Mouse (Mus musculus): ENCODE results near the gene Bdkrb2. TPM values are rescaled to one million over a fixed set of nuclear protein-coding genes. Genes with fewer than 3 reads are reported as not detected.

The Bdkrb2 gene
- polyA plus RNA-seq, 1 experiment, result 8.3 TPM

- Histone ChIP-seq H3K4me1 (ENCODE audit: control insufficient read depth, insufficient read depth, insufficient read length, low read length) (peaks cover 5% of the 10 kb centered on the region; the same call in 1 of the 2 replicates), H3K36me3 (ENCODE audit: control insufficient read depth, insufficient read depth, low read length) (no peaks in the 10 kb centered on the region), H3K27ac (ENCODE audit: insufficient read depth, low read depth, low read length) (no peak overlapping the region), H3K27me3 (ENCODE audit: control insufficient read depth, insufficient read depth, low read length) (no peaks in the 10 kb centered on the region), H3K4me3 (ENCODE audit: low read depth, low read length) (no peak overlapping the region)
- TF ChIP-seq CTCF (IDR thresholded peaks at IDR 0.05; ENCODE audit: extremely low read depth, insufficient read length, insufficient replicate concordance, low read depth, low read length) (no peak), POLR2A (IDR thresholded peaks at IDR 0.05; ENCODE audit: low read depth, low read length) (no peak)
- 69% methylated on average over 12 of the region's 12 CpGs for WGBS
Measured at GRCm38 (mm10) chr12:105541590-105542402, 21.2 kb upstream of the Bdkrb2 start.

GRCm38 (mm10) chr12:105542513-105542912, 20.5 kb upstream of the Bdkrb2 start:
- peaks cover 5% of the 10 kb centered on the region; the same call in 1 of the 2 replicates for H3K4me1 ChIP-seq (ENCODE audit: control insufficient read depth, insufficient read depth, insufficient read length, low read length)
- TF ChIP-seq POLR2A (IDR thresholded peaks at IDR 0.05; ENCODE audit: low read depth, low read length) (no peak), CTCF (IDR thresholded peaks at IDR 0.05; ENCODE audit: extremely low read depth, insufficient read length, insufficient replicate concordance, low read depth, low read length) (no peak)
- H3K27me3 ChIP-seq (ENCODE audit: control insufficient read depth, insufficient read depth, low read length), result no peaks in the 10 kb centered on the region
- no peak overlapping the region for H3K27ac ChIP-seq (ENCODE audit: insufficient read depth, low read depth, low read length)
- 75% methylated on average over 3 of the region's 3 CpGs for WGBS
- H3K36me3 ChIP-seq (ENCODE audit: control insufficient read depth, insufficient read depth, low read length), result no peaks in the 10 kb centered on the region
- H3K4me3 ChIP-seq (ENCODE audit: low read depth, low read length), result no peak overlapping the region

- Histone ChIP-seq H3K36me3 (ENCODE audit: control insufficient read depth, insufficient read depth, low read length) (no peaks in the 10 kb centered on the region), H3K4me1 (ENCODE audit: control insufficient read depth, insufficient read depth, insufficient read length, low read length) (peaks cover 5% of the 10 kb centered on the region; the same call in 1 of the 2 replicates), H3K27ac (ENCODE audit: insufficient read depth, low read depth, low read length) (no peak overlapping the region), H3K4me3 (ENCODE audit: low read depth, low read length) (no peak overlapping the region), H3K27me3 (ENCODE audit: control insufficient read depth, insufficient read depth, low read length) (no peaks in the 10 kb centered on the region)
- 72% methylated on average over 8 of the region's 8 CpGs for WGBS
- TF ChIP-seq POLR2A (IDR thresholded peaks at IDR 0.05; ENCODE audit: low read depth, low read length) (no peak), CTCF (IDR thresholded peaks at IDR 0.05; ENCODE audit: extremely low read depth, insufficient read length, insufficient replicate concordance, low read depth, low read length) (no peak)
Measured at GRCm38 (mm10) chr12:105543176-105543575, 19.9 kb upstream of the Bdkrb2 start.

- 33% methylated on average over 6 of the region's 6 CpGs for WGBS
- TF ChIP-seq CTCF (IDR thresholded peaks at IDR 0.05; ENCODE audit: extremely low read depth, insufficient read length, insufficient replicate concordance, low read depth, low read length) (no peak), POLR2A (IDR thresholded peaks at IDR 0.05; ENCODE audit: low read depth, low read length) (no peak)
- H3K27me3 ChIP-seq (ENCODE audit: control insufficient read depth, insufficient read depth, low read length), result no peaks in the 10 kb centered on the region
- H3K36me3 ChIP-seq (ENCODE audit: control insufficient read depth, insufficient read depth, low read length), result no peaks in the 10 kb centered on the region
- H3K4me1 ChIP-seq (ENCODE audit: control insufficient read depth, insufficient read depth, insufficient read length, low read length), result peaks cover 5% of the 10 kb centered on the region; the same call in 1 of the 2 replicates
- H3K4me3 ChIP-seq (ENCODE audit: low read depth, low read length), result no peak overlapping the region
- H3K27ac ChIP-seq (ENCODE audit: insufficient read depth, low read depth, low read length), result no peak overlapping the region
Measured at GRCm38 (mm10) chr12:105543751-105544150, 19.3 kb upstream of the Bdkrb2 start.

GRCm38 (mm10) chr12:105544872-105545271, 18.2 kb upstream of the Bdkrb2 start:
- Histone ChIP-seq H3K4me3 (ENCODE audit: low read depth, low read length) (no peak overlapping the region), H3K27ac (ENCODE audit: insufficient read depth, low read depth, low read length) (no peak overlapping the region), H3K27me3 (ENCODE audit: control insufficient read depth, insufficient read depth, low read length) (no peaks in the 10 kb centered on the region), H3K36me3 (ENCODE audit: control insufficient read depth, insufficient read depth, low read length) (no peaks in the 10 kb centered on the region), H3K4me1 (ENCODE audit: control insufficient read depth, insufficient read depth, insufficient read length, low read length) (peaks cover 5% of the 10 kb centered on the region; the same call in 1 of the 2 replicates)
- WGBS, result 76% methylated on average over 7 of the region's 7 CpGs
- TF ChIP-seq POLR2A (IDR thresholded peaks at IDR 0.05; ENCODE audit: low read depth, low read length) (no peak), CTCF (IDR thresholded peaks at IDR 0.05; ENCODE audit: extremely low read depth, insufficient read length, insufficient replicate concordance, low read depth, low read length) (no peak)

- H3K4me1 ChIP-seq (ENCODE audit: control insufficient read depth, insufficient read depth, insufficient read length, low read length), result peaks cover 5% of the 10 kb centered on the region; the same call in 1 of the 2 replicates
- no peaks in the 10 kb centered on the region for H3K27me3 ChIP-seq (ENCODE audit: control insufficient read depth, insufficient read depth, low read length)
- no peak overlapping the region for H3K4me3 ChIP-seq (ENCODE audit: low read depth, low read length)
- TF ChIP-seq POLR2A (IDR thresholded peaks at IDR 0.05; ENCODE audit: low read depth, low read length) (no peak), CTCF (IDR thresholded peaks at IDR 0.05; ENCODE audit: extremely low read depth, insufficient read length, insufficient replicate concordance, low read depth, low read length) (no peak)
- WGBS, result 20% methylated on average over 17 of the region's 17 CpGs
- H3K36me3 ChIP-seq (ENCODE audit: control insufficient read depth, insufficient read depth, low read length), result no peaks in the 10 kb centered on the region
- peak overlapping the region; percentile 48; the same call in 1 of the 2 replicates for H3K27ac ChIP-seq (ENCODE audit: insufficient read depth, low read depth, low read length)
Measured at GRCm38 (mm10) chr12:105545696-105546435, 17.2 kb upstream of the Bdkrb2 start.

- Histone ChIP-seq H3K27me3 (ENCODE audit: control insufficient read depth, insufficient read depth, low read length) (no peaks in the 10 kb centered on the region), H3K4me1 (ENCODE audit: control insufficient read depth, insufficient read depth, insufficient read length, low read length) (peaks cover 5% of the 10 kb centered on the region; the same call in 1 of the 2 replicates), H3K36me3 (ENCODE audit: control insufficient read depth, insufficient read depth, low read length) (no peaks in the 10 kb centered on the region), H3K4me3 (ENCODE audit: low read depth, low read length) (no peak overlapping the region), H3K27ac (ENCODE audit: insufficient read depth, low read depth, low read length) (no peak overlapping the region)
- whole genome bisulfite sequencing, result 52% methylated on average over 6 of the region's 6 CpGs
- no peak for TF ChIP-seq CTCF (IDR thresholded peaks at IDR 0.05; ENCODE audit: extremely low read depth, insufficient read length, insufficient replicate concordance, low read depth, low read length)
- TF ChIP-seq POLR2A (IDR thresholded peaks at IDR 0.05; ENCODE audit: low read depth, low read length), result no peak
Measured at GRCm38 (mm10) chr12:105546538-105546937, 16.5 kb upstream of the Bdkrb2 start.

All from small intestine, adult 2 months (tissue).